Mouse (Mus musculus) intestine, embryonic 15.5 days (tissue): ENCODE data around the gene Cdc42bpg. TPM values are rescaled to one million over a fixed set of nuclear protein-coding genes. Genes with fewer than 3 reads are reported as not detected.
A peak's percentile ranks its signal among the peaks of the same experiment; 100 is the strongest.

Experiments used
- ATAC-seq: fragments of 200-750 bp; cut with Nextera tagmentation; 2 replicates; pipeline ENCODE4 v1.8.0; 2017; ENCODE audit warnings: moderate TSS enrichment, moderate library complexity
- H3K27ac ChIP-seq: fragments of 300-500 bp; sonication (generic); 2 replicates; pipeline ENCODE4 v1.5.1; 2015; ENCODE audit warnings: mild to moderate bottlenecking, inconsistent platforms
- H3K27me3 ChIP-seq: fragments of 300-500 bp; sonication (generic); replicated peaks from 2 replicates; pipeline ENCODE4 v1.6.1; 2015; ENCODE audit warnings: inconsistent platforms
- H3K36me3 ChIP-seq: fragments of 300-500 bp; sonication (generic); 2 replicates; pipeline ENCODE4 v1.6.1; 2015; ENCODE audit warnings: inconsistent platforms
- H3K4me1 ChIP-seq: fragments of 300-500 bp; sonication (generic); replicated peaks from 2 replicates; pipeline ENCODE4 v1.6.1; 2015; ENCODE audit warnings: inconsistent platforms
- H3K4me2 ChIP-seq: fragments of 300-500 bp; sonication (generic); replicated peaks from 2 replicates; pipeline ENCODE4 v1.6.1; 2015; ENCODE audit warnings: mild to moderate bottlenecking, inconsistent platforms
- H3K4me3 ChIP-seq: fragments of 300-500 bp; sonication (generic); replicated peaks from 2 replicates; pipeline ENCODE4 v1.5.1; 2015; ENCODE audit warnings: inconsistent platforms
- H3K9ac ChIP-seq: fragments of 300-500 bp; sonication (generic); 2 replicates; pipeline ENCODE4 v1.6.1; 2015; ENCODE audit warnings: inconsistent platforms
- H3K9me3 ChIP-seq: fragments of 300-500 bp; sonication (generic); 2 replicates; pipeline ENCODE4 v1.6.1; 2016; ENCODE audit warnings: inconsistent platforms
- WGBS: fragments of 180-500 bp; shearing (Covaris S2); methylation state at CpG from one replicate; pipeline ENCODE4 v1.1.7; 2015; 5-methylcytosine and 5-hydroxymethylcytosine counted together
- polyA plus RNA-seq: library from polyadenylated mRNA; unstranded; fragments of >200 nt; fragmentation: Nextera tagmentation; extraction: Ambion mirVana; gene quantifications from 2 replicates; pipeline ENCODE4 v1.2.1, GENCODE M21; 2015

The Cdc42bpg gene
- polyA plus RNA-seq, 1 experiment from 2014 or later = 1.0 TPM

- ATAC-seq = no peak
- Histone ChIP-seq H3K9ac (no peak overlapping the region), H3K4me2 (no peak overlapping the region), H3K36me3 (no peaks in the 10 kb centered on the region), H3K4me1 (peaks cover 25% of the 10 kb centered on the region), H3K27ac (peak overlapping the region; percentile 81), H3K27me3 (no peaks in the 10 kb centered on the region), H3K9me3 (no peaks in the 10 kb centered on the region), H3K4me3 (no peak overlapping the region)
- 72% methylated on average over 8 of the region's 8 CpGs for WGBS
These were observed 36.3 kb upstream of the Cdc42bpg start for GRCm38 (mm10) chr19:6269798-6270475.

- H3K9ac ChIP-seq = peak overlapping the region; percentile 26; the same call in 1 of the 2 replicates
These were observed 35.6 kb upstream of the Cdc42bpg start for GRCm38 (mm10) chr19:6270661-6271060.

GRCm38 (mm10) chr19:6271206-6271605 lies 35.0 kb upstream of the Cdc42bpg start:
- ATAC-seq = no peak
- H3K4me3 ChIP-seq = no peak overlapping the region
- H3K36me3 ChIP-seq = no peaks in the 10 kb centered on the region
- 24% methylated on average over 8 of the region's 8 CpGs for WGBS
- H3K4me2 ChIP-seq = 0 out of 2 replicates have a peak overlapping the region, but pooled peaks have one; percentile 9
- peak overlapping the region; percentile 81 for H3K27ac ChIP-seq
- H3K9ac ChIP-seq = peak overlapping the region; percentile 26; the same call in 1 of the 2 replicates
- no peaks in the 10 kb centered on the region for H3K27me3 ChIP-seq
- peaks cover 31% of the 10 kb centered on the region for H3K4me1 ChIP-seq
- no peaks in the 10 kb centered on the region for H3K9me3 ChIP-seq

More at GRCm38 (mm10) chr19:6270661-6271060, 35.6 kb upstream of the Cdc42bpg start:
- H3K36me3 ChIP-seq = no peaks in the 10 kb centered on the region
- ATAC-seq = 0 out of 2 replicates have a peak, but pooled peaks have one; percentile 2
- no peaks in the 10 kb centered on the region for H3K27me3 ChIP-seq
- 45% methylated on average over 9 of the region's 9 CpGs for WGBS
- no peaks in the 10 kb centered on the region for H3K9me3 ChIP-seq
- H3K27ac ChIP-seq = peak overlapping the region; percentile 81; the same call in 1 of the 2 replicates
- 0 out of 2 replicates have a peak overlapping the region, but pooled peaks have one; percentile 9 for H3K4me2 ChIP-seq
- no peak overlapping the region for H3K4me3 ChIP-seq
- peaks cover 29% of the 10 kb centered on the region for H3K4me1 ChIP-seq

- H3K9me3 ChIP-seq = no peaks in the 10 kb centered on the region
- ATAC-seq = peak; percentile 32
- 57% methylated on average over 7 of the region's 7 CpGs for WGBS
- no peak overlapping the region for H3K4me3 ChIP-seq
- peaks cover 31% of the 10 kb centered on the region for H3K4me1 ChIP-seq
- no peak overlapping the region for H3K9ac ChIP-seq
- H3K36me3 ChIP-seq = no peaks in the 10 kb centered on the region
- peak overlapping the region; percentile 81 for H3K27ac ChIP-seq
- no peaks in the 10 kb centered on the region for H3K27me3 ChIP-seq
- H3K4me2 ChIP-seq = no peak overlapping the region
These were observed 34.2 kb upstream of the Cdc42bpg start for GRCm38 (mm10) chr19:6272053-6272452.

GRCm38 (mm10) chr19:6272738-6273137 lies 33.5 kb upstream of the Cdc42bpg start:
- H3K27me3 ChIP-seq = no peaks in the 10 kb centered on the region
- H3K27ac ChIP-seq = peak overlapping the region; percentile 57
- peaks cover 32% of the 10 kb centered on the region for H3K4me1 ChIP-seq
- ATAC-seq = no peak
- no peak overlapping the region for H3K4me3 ChIP-seq
- no peaks in the 10 kb centered on the region for H3K9me3 ChIP-seq
- 74% methylated on average over 4 of the region's 4 CpGs for WGBS
- H3K4me2 ChIP-seq = no peak overlapping the region
- H3K36me3 ChIP-seq = no peaks in the 10 kb centered on the region
- H3K9ac ChIP-seq = no peak overlapping the region

- H3K9ac ChIP-seq = no peak overlapping the region
- H3K4me2 ChIP-seq = no peak overlapping the region
- H3K4me3 ChIP-seq = no peak overlapping the region
- H3K4me1 ChIP-seq = peaks cover 37% of the 10 kb centered on the region
- H3K27me3 ChIP-seq = no peaks in the 10 kb centered on the region
- 68% methylated on average over 4 of the region's 4 CpGs for WGBS
- H3K27ac ChIP-seq = no peak overlapping the region
- no peaks in the 10 kb centered on the region for H3K9me3 ChIP-seq
- no peaks in the 10 kb centered on the region for H3K36me3 ChIP-seq
- no peak for ATAC-seq
These were observed 32.7 kb upstream of the Cdc42bpg start for GRCm38 (mm10) chr19:6273592-6273991.

GRCm38 (mm10) chr19:6273998-6274608 lies 32.2 kb upstream of the Cdc42bpg start:
- ATAC-seq = no peak
- no peak overlapping the region for H3K4me2 ChIP-seq
- H3K9me3 ChIP-seq = no peaks in the 10 kb centered on the region
- no peaks in the 10 kb centered on the region for H3K36me3 ChIP-seq
- H3K9ac ChIP-seq = no peak overlapping the region
- no peaks in the 10 kb centered on the region for H3K27me3 ChIP-seq
- H3K4me3 ChIP-seq = no peak overlapping the region
- no peak overlapping the region for H3K27ac ChIP-seq
- H3K4me1 ChIP-seq = peaks cover 42% of the 10 kb centered on the region
- WGBS = 85% methylated on average over 13 of the region's 13 CpGs

GRCm38 (mm10) chr19:6275740-6276389 lies 30.4 kb upstream of the Cdc42bpg start:
- ATAC-seq = no peak
- Histone ChIP-seq H3K4me2 (peak overlapping the region; percentile 80), H3K4me1 (peaks cover 50% of the 10 kb centered on the region), H3K27me3 (no peaks in the 10 kb centered on the region), H3K9ac (peak overlapping the region; percentile 50), H3K36me3 (no peaks in the 10 kb centered on the region), H3K9me3 (no peaks in the 10 kb centered on the region), H3K4me3 (peak overlapping the region; percentile 74), H3K27ac (peak overlapping the region; percentile 66)
- 6% methylated on average over 15 of the region's 15 CpGs for WGBS

GRCm38 (mm10) chr19:6276426-6277421 lies 29.5 kb upstream of the Cdc42bpg start, which contains the start of gene Ehd1:
Ehd1 (plus strand) TSS chr19:6276725.
- Histone ChIP-seq H3K4me2 (peak within 1 kb of the TSS; percentile 80), H3K27ac (peak within 1 kb of the TSS; percentile 76), H3K9ac (peak within 1 kb of the TSS; percentile 78), H3K27me3 (no peaks in the 10 kb centered on the region), H3K4me1 (peaks cover 45% of the 10 kb centered on the region), H3K4me3 (peak within 1 kb of the TSS; percentile 74), H3K36me3 (peaks cover 5% of the 10 kb centered on the region; the same call in 1 of the 2 replicates), H3K9me3 (no peaks in the 10 kb centered on the region)
- ATAC-seq = peak; percentile 93
- under 1% methylated on average over 105 of the region's 106 CpGs for WGBS

GRCm38 (mm10) chr19:6277661-6278438 lies 28.4 kb upstream of the Cdc42bpg start:
- Histone ChIP-seq H3K4me1 (peaks cover 43% of the 10 kb centered on the region), H3K9me3 (no peaks in the 10 kb centered on the region), H3K9ac (peak overlapping the region; percentile 78), H3K27ac (peak overlapping the region; percentile 76), H3K4me2 (peak overlapping the region; percentile 80), H3K36me3 (peaks cover 10% of the 10 kb centered on the region; the same call in 1 of the 2 replicates), H3K27me3 (no peaks in the 10 kb centered on the region), H3K4me3 (peak overlapping the region; percentile 74)
- ATAC-seq = peak; percentile 54
- WGBS = 3% methylated on average over 10 of the region's 10 CpGs
